8 mouse cellular contexts compared by ENCODE assay signal in genomic region chr5:108692271-108692670, GRCm38 (mm10). TPM values are rescaled to one million over a fixed set of nuclear protein-coding genes. Genes with fewer than 3 reads are reported as not detected.
DNase-seq lines count a peak whose midpoint lies in the region; ATAC-seq lines count a peak whose summit lies in the region.

Fgfrl1 (plus strand) TSS chr5:108692382.

- no peak within 1 kb of the TSS for H3K27ac ChIP-seq in embryonic facial prominence, embryonic 11.5 days (replicated peaks; ENCODE audit: low read depth, low read length)
- 0 out of 2 replicates have a peak within 1 kb of the TSS, but pooled peaks have one; percentile 0 for H3K27ac ChIP-seq in liver, embryonic 13.5 days

- DNase-seq in ovary, postnatal 14 days (ENCODE audit: low spot score) = peak; percentile 49
- DNase-seq in ovary, postnatal 10 days (ENCODE audit: low spot score) = no peak
- DNase-seq in embryonic facial prominence, embryonic 11.5 days (ENCODE audit: low spot score) = peak; percentile 67
- DNase-seq in heart, adult 9 months (ENCODE audit: low spot score in 2 of 2) = peak; percentile 33 to 53
- peak; percentile 68 to 78 for DNase-seq in kidney, adult 8-10 months
- DNase-seq in liver, embryonic 13.5 days = peak; percentile 64
- DNase-seq in natural killer cell, adult 2 months (ENCODE audit: low spot score in 2 of 2) = peak; percentile 55 to 72
- peak; percentile 75 for DNase-seq in thymus, postnatal 25 days

- WGBS in embryonic facial prominence, embryonic 11.5 days = 4% methylated on average over 17 of the region's 18 CpGs
- WGBS in liver, embryonic 13.5 days (ENCODE audit: insufficient replicate concordance) = 2% methylated on average over 18 of the region's 18 CpGs

- H3K9me3 ChIP-seq in embryonic facial prominence, embryonic 11.5 days (replicated peaks; ENCODE audit: control insufficient read depth, low read length) = no peaks in the 10 kb centered on the region
- no peaks in the 10 kb centered on the region for H3K9me3 ChIP-seq in liver, embryonic 13.5 days (replicated peaks)

- H3K4me3 ChIP-seq in embryonic facial prominence, embryonic 11.5 days (ENCODE audit: low read depth, low read length) = peak within 1 kb of the TSS; percentile 91
- H3K4me3 ChIP-seq in liver, embryonic 13.5 days (replicated peaks) = peak within 1 kb of the TSS; percentile 90

- ATAC-seq in embryonic facial prominence, embryonic 11.5 days (replicated peaks; ENCODE audit: insufficient number of reproducible peaks, low FRiP score, low TSS enrichment, low read depth) = no peak
- ATAC-seq in liver, embryonic 13.5 days (ENCODE audit: low read depth) = peak; percentile 8; the same call in 1 of the 2 replicates

- peak within 1 kb of the TSS; percentile 75 for H3K4me2 ChIP-seq in embryonic facial prominence, embryonic 11.5 days (ENCODE audit: low read depth, low read length)
- H3K4me2 ChIP-seq in liver, embryonic 13.5 days = peak within 1 kb of the TSS; percentile 99

- no peaks in the 10 kb centered on the region; the same call in 1 of the 2 replicates for H3K27me3 ChIP-seq in embryonic facial prominence, embryonic 11.5 days (ENCODE audit: control insufficient read depth, insufficient read depth, low read length)
- H3K27me3 ChIP-seq in liver, embryonic 13.5 days = peaks cover 8% of the 10 kb centered on the region; the same call in 1 of the 2 replicates

- H3K9ac ChIP-seq in embryonic facial prominence, embryonic 11.5 days (replicated peaks; ENCODE audit: low read length) = peak within 1 kb of the TSS; percentile 18; the same call in 1 of the 2 replicates
- H3K9ac ChIP-seq in liver, embryonic 13.5 days = peak within 1 kb of the TSS; percentile 63

- H3K4me1 ChIP-seq in embryonic facial prominence, embryonic 11.5 days (ENCODE audit: control insufficient read depth, insufficient read depth, low read length) = no peaks in the 10 kb centered on the region; the same call in 1 of the 2 replicates
- peaks cover 51% of the 10 kb centered on the region for H3K4me1 ChIP-seq in liver, embryonic 13.5 days (replicated peaks)

- no peaks in the 10 kb centered on the region for H3K36me3 ChIP-seq in embryonic facial prominence, embryonic 11.5 days (replicated peaks; ENCODE audit: control insufficient read depth, insufficient read depth, low read depth, low read length)
- H3K36me3 ChIP-seq in liver, embryonic 13.5 days = no peaks in the 10 kb centered on the region

RNA-seq across cellular contexts. Expression of gene Fgfrl1, which starts in this region (rescaled TPM):
- 21.4 and 22.4 TPM in 2 replicates for polyA plus RNA-seq in embryonic facial prominence, embryonic 11.5 days (2014; fragmentation: Nextera tagmentation; extraction: Ambion mirVana)
- polyA plus RNA-seq in liver, embryonic 13.5 days (2015; fragmentation: Nextera tagmentation; extraction: Ambion mirVana) = 7.5 and 8.8 TPM in 2 replicates
